Mouse (Mus musculus) liver, embryonic 14.5 days (tissue): ENCODE results near the gene Olfr275. TPM values are rescaled to one million over a fixed set of nuclear protein-coding genes. Genes with fewer than 3 reads are reported as not detected.

Source experiments
- ATAC-seq: fragments of 200-750 bp; cut with Nextera tagmentation; 2 replicates; pipeline ENCODE4 v1.8.0; 2017; ENCODE audit warnings: moderate number of reproducible peaks, mild to moderate bottlenecking, moderate library complexity; ENCODE audit not compliant: insufficient read depth
- DNase-seq, 3 experiments: peaks; one replicate each; pipeline ENCODE4 v3.0.0-alpha.2; 2012 to 2013; ENCODE audit warnings: low read depth in 3 of 3, low spot score in 3 of 3
- H3K27ac ChIP-seq: fragments of 300-500 bp; sonication (generic); 2 replicates; pipeline ENCODE4 v1.5.1; 2014; ENCODE audit warnings: moderate library complexity, mild to moderate bottlenecking, control low read depth, inconsistent platforms
- H3K27me3 ChIP-seq: fragments of 300-500 bp; sonication (generic); 2 replicates; pipeline ENCODE4 v1.6.1; 2014; ENCODE audit warnings: mild to moderate bottlenecking, low read length, moderate library complexity; ENCODE audit not compliant: control insufficient read depth, insufficient read depth
- H3K36me3 ChIP-seq: fragments of 300-500 bp; sonication (generic); replicated peaks from 2 replicates; pipeline ENCODE4 v1.6.1; 2014; ENCODE audit warnings: low read depth; ENCODE audit not compliant: control insufficient read depth, insufficient read depth
- H3K4me1 ChIP-seq, 2 experiments: fragments of 200-500 bp in 1 of 2; fragments of 300-500 bp in 1 of 2; sonication (generic) in 1 of 2; replicated peaks; 2 replicates each; pipeline ENCODE4 v1.6.1; 2012 to 2014; ENCODE audit warnings: antibody characterized with exemption in 1 of 2, inconsistent platforms in 1 of 2, low read length in 1 of 2; ENCODE audit not compliant: control insufficient read depth in 2 of 2, insufficient read depth in 2 of 2
- H3K4me2 ChIP-seq: fragments of 300-500 bp; sonication (generic); 2 replicates; pipeline ENCODE4 v1.6.1; 2014; ENCODE audit warnings: low read depth, mild to moderate bottlenecking, control low read depth, moderate library complexity
- H3K4me3 ChIP-seq, 2 experiments: fragments of 200-500 bp in 1 of 2; fragments of 300-500 bp in 1 of 2; sonication (generic) in 1 of 2; 2 replicates each; pipeline ENCODE4 v1.5.1; 2012 to 2014; ENCODE audit warnings: low read depth in 2 of 2, low read length in 2 of 2, mild to moderate bottlenecking in 2 of 2, control low read depth in 1 of 2, inconsistent platforms in 1 of 2, moderate library complexity in 1 of 2; ENCODE audit not compliant: insufficient read depth in 1 of 2
- H3K9ac ChIP-seq: fragments of 300-500 bp; sonication (generic); replicated peaks from 2 replicates; pipeline ENCODE4 v1.6.1; 2014; ENCODE audit warnings: mild to moderate bottlenecking, control low read depth, moderate library complexity
- H3K9me3 ChIP-seq: fragments of 300-500 bp; sonication (generic); 2 replicates; pipeline ENCODE4 v1.6.1; 2016; ENCODE audit warnings: low read length, mixed read lengths; ENCODE audit not compliant: control insufficient read depth
- CTCF ChIP-seq: IDR thresholded peaks from 2 replicates; pipeline ENCODE4 v1.5.1; 2016; ENCODE audit warnings: antibody characterized with exemption, low read depth, control low read depth
- EP300 ChIP-seq: IDR thresholded peaks from 2 replicates; pipeline ENCODE4 v1.6.1; 2016; ENCODE audit warnings: antibody characterized with exemption, low read depth
- WGBS: fragments of 180-500 bp; shearing (Covaris S2); extraction: QIAGEN DNeasy Blood & Tissue Kit; methylation state at CpG from one replicate; pipeline ENCODE4 v1.1.7; 2014; ENCODE audit not compliant: insufficient replicate concordance; 5-methylcytosine and 5-hydroxymethylcytosine counted together
- polyA plus RNA-seq, 2 experiments: library from polyadenylated mRNA; depleted of rRNA in 1 of 2; stranded (reverse) in 1 of 2; unstranded in 1 of 2; fragments of >200 nt; fragmentation: Nextera tagmentation in 1 of 2; extraction: Ambion mirVana in 1 of 2; gene quantifications; 2 replicates each; pipeline versions ENCODE4 v1.2.1 to v1.2.3; 2012 to 2014

The Olfr275 gene
- polyA plus RNA-seq (2012; rRNA removed), result not detected in 2 replicates
- not detected in 2 replicates for polyA plus RNA-seq (2014; fragmentation: Nextera tagmentation; extraction: Ambion mirVana)

- ATAC-seq (no peak), DNase-seq (no peak)
- TF ChIP-seq EP300 (no peak), CTCF (no peak)
- Histone ChIP-seq H3K9me3 (no peaks in the 10 kb centered on the region), H3K9ac (no peak within 1 kb of the TSS), H3K4me2 (no peak within 1 kb of the TSS), H3K27ac (no peak within 1 kb of the TSS), H3K36me3 (no peaks in the 10 kb centered on the region), H3K27me3 (no peaks in the 10 kb centered on the region), H3K4me1 (no peaks in the 10 kb centered on the region), H3K4me3 (no peak within 1 kb of the TSS)
- 59% methylated on average over 2 of the region's 2 CpGs for WGBS
Measured at GRCm38 (mm10) chr4:52814304-52814703, at the start of gene Olfr275. Olfr275 (plus strand) TSS chr4:52814604.

GRCm38 (mm10) chr4:52765612-52766011 is 48.8 kb upstream of the Olfr275 start:
- H3K4me1 ChIP-seq, result no peaks in the 10 kb centered on the region
- no peak overlapping the region for H3K9ac ChIP-seq
- no peak for TF ChIP-seq EP300
- no peak overlapping the region for H3K4me3 ChIP-seq
- ATAC-seq (no peak), DNase-seq (no peak)
- no peaks in the 10 kb centered on the region for H3K9me3 ChIP-seq
- no peaks in the 10 kb centered on the region for H3K36me3 ChIP-seq
- no peaks in the 10 kb centered on the region for H3K27me3 ChIP-seq
- H3K27ac ChIP-seq, result no peak overlapping the region
- WGBS, result 65% methylated on average over 6 of the region's 6 CpGs
- H3K4me2 ChIP-seq, result no peak overlapping the region

GRCm38 (mm10) chr4:52772186-52772585 is 42.2 kb upstream of the Olfr275 start:
- H3K4me1 ChIP-seq, result no peaks in the 10 kb centered on the region
- no peak overlapping the region for H3K9ac ChIP-seq
- no peaks in the 10 kb centered on the region for H3K27me3 ChIP-seq
- no peak overlapping the region for H3K4me3 ChIP-seq
- no peaks in the 10 kb centered on the region for H3K9me3 ChIP-seq
- no peak for DNase-seq
- no peak for TF ChIP-seq CTCF
- TF ChIP-seq EP300, result no peak
- WGBS, result 58% methylated on average over 5 of the region's 5 CpGs
- no peaks in the 10 kb centered on the region for H3K36me3 ChIP-seq
- H3K27ac ChIP-seq, result no peak overlapping the region
- H3K4me2 ChIP-seq, result no peak overlapping the region
- no peak for ATAC-seq

- no peaks in the 10 kb centered on the region for H3K36me3 ChIP-seq
- H3K4me1 ChIP-seq, result no peaks in the 10 kb centered on the region
- WGBS, result 38% methylated on average over 3 of the region's 3 CpGs
Measured at GRCm38 (mm10) chr4:52800013-52800412, 14.4 kb upstream of the Olfr275 start.

GRCm38 (mm10) chr4:52811871-52812270 is 2.5 kb upstream of the Olfr275 start:
- H3K9ac ChIP-seq, result no peak overlapping the region
- H3K27ac ChIP-seq, result no peak overlapping the region
- WGBS, result 23% methylated on average over 2 of the region's 2 CpGs
- no peak overlapping the region for H3K4me2 ChIP-seq
- DNase-seq (no peak), ATAC-seq (no peak)
- no peaks in the 10 kb centered on the region for H3K9me3 ChIP-seq
- TF ChIP-seq EP300 (no peak), CTCF (no peak)
- H3K27me3 ChIP-seq, result no peaks in the 10 kb centered on the region
- no peaks in the 10 kb centered on the region for H3K36me3 ChIP-seq
- no peaks in the 10 kb centered on the region for H3K4me1 ChIP-seq
- no peak overlapping the region for H3K4me3 ChIP-seq

More at GRCm38 (mm10) chr4:52800013-52800412, 14.4 kb upstream of the Olfr275 start:
- Histone ChIP-seq H3K4me3 (no peak overlapping the region), H3K4me2 (no peak overlapping the region), H3K9me3 (no peaks in the 10 kb centered on the region), H3K9ac (no peak overlapping the region), H3K27me3 (no peaks in the 10 kb centered on the region), H3K27ac (no peak overlapping the region)
- no peak for TF ChIP-seq CTCF
- TF ChIP-seq EP300, result no peak
- ATAC-seq (no peak), DNase-seq (no peak)
